ENCODE assay signal across 22 mouse cellular contexts in genomic region chr7:95682521-95682920, GRCm38 (mm10).
"Had no signal": no experiment of that assay in that cellular context is flagged by ENCODE, and none has a peak within 500 bp of the region (broad histone marks: within the 10 kb centered on the region; RNA-seq: fewer than 3 reads in every experiment).

No protein-coding gene starts in this region.

- H3K9me3 ChIP-seq: intestine, embryonic 15.5 days; limb, embryonic 10.5 days; limb, embryonic 13.5 days; liver, embryonic 13.5 days; lung, embryonic 15.5 days; neural tube, embryonic 12.5 days; neural tube, embryonic 15.5 days had no signal

- H3K9ac ChIP-seq: intestine, embryonic 15.5 days; limb, embryonic 13.5 days; liver, embryonic 13.5 days; lung, embryonic 15.5 days; neural tube, embryonic 12.5 days; neural tube, embryonic 15.5 days had no signal

- H3K4me2 ChIP-seq: intestine, embryonic 15.5 days; limb, embryonic 13.5 days; liver, embryonic 13.5 days; lung, embryonic 15.5 days; midbrain, embryonic 11.5 days; neural tube, embryonic 12.5 days; neural tube, embryonic 15.5 days had no signal

- H3K4me3 ChIP-seq: intestine, embryonic 15.5 days; limb, embryonic 10.5 days; limb, embryonic 13.5 days; liver, embryonic 13.5 days; lung, embryonic 15.5 days; megakaryocyte, embryonic 14.5 days; neural tube, embryonic 12.5 days; neural tube, embryonic 15.5 days had no signal

- DNase-seq: kidney, adult 18-20 months; kidney, adult 9 months; layer of hippocampus, adult 9-11 months; liver; liver, embryonic 13.5 days; midbrain, embryonic 14.5 days; right cerebral cortex, adult 18-20 months; right cerebral cortex, postnatal 14 days; right cerebral cortex, postnatal 4 days; thymus, adult 2 months; thymus, postnatal 14 days; thymus, postnatal 4 days had no signal

- ATAC-seq: intestine, embryonic 15.5 days had no signal

- H3K36me3 ChIP-seq: intestine, embryonic 15.5 days; limb, embryonic 10.5 days; limb, embryonic 13.5 days; liver, embryonic 13.5 days; lung, embryonic 15.5 days; neural tube, embryonic 12.5 days; neural tube, embryonic 15.5 days had no signal

- H3K27me3 ChIP-seq: intestine, embryonic 15.5 days; liver, embryonic 13.5 days; lung, embryonic 15.5 days; megakaryocyte, embryonic 14.5 days; neural tube, embryonic 12.5 days; neural tube, embryonic 15.5 days had no signal

- H3K27ac ChIP-seq: intestine, embryonic 15.5 days; kidney, postnatal 0 days; limb, embryonic 10.5 days; limb, embryonic 13.5 days; liver, embryonic 13.5 days; lung, embryonic 15.5 days; neural tube, embryonic 12.5 days; neural tube, embryonic 15.5 days; stomach, postnatal 0 days had no signal

- H3K4me1 ChIP-seq: intestine, embryonic 15.5 days; limb, embryonic 10.5 days; limb, embryonic 13.5 days; liver, embryonic 13.5 days; lung, embryonic 15.5 days; megakaryocyte, embryonic 14.5 days; neural tube, embryonic 12.5 days; neural tube, embryonic 15.5 days had no signal
